Mouse (Mus musculus) MN1 (cell line): ENCODE results near the gene Apoa1.
A peak's percentile ranks its signal among the peaks of the same experiment; 100 is the strongest.

ENCODE experiments used
- DNase-seq: peaks from one replicate; pipeline ENCODE4 v3.0.0-alpha.2; 2016; ENCODE audit warnings: low spot score

The Apoa1 gene

GRCm38 (mm10) chr9:46228491-46228890 is at the start of gene Apoa1:
TSS of gene Apoa1 (plus strand) at chr9:46228580.
- DNase-seq: no peak

GRCm38 (mm10) chr9:46178595-46178994 is 49.8 kb upstream of the Apoa1 start:
- DNase-seq: peak; percentile 29

GRCm38 (mm10) chr9:46181297-46181696 is 47.1 kb upstream of the Apoa1 start:
- no peak for DNase-seq

- no peak for DNase-seq
These were observed 43.8 kb upstream of the Apoa1 start for GRCm38 (mm10) chr9:46184542-46184941.

- DNase-seq: peak; percentile 10
These were observed 43.2 kb upstream of the Apoa1 start for GRCm38 (mm10) chr9:46185191-46185590.

GRCm38 (mm10) chr9:46186387-46186786 is 42.0 kb upstream of the Apoa1 start:
- DNase-seq: no peak

- no peak for DNase-seq
These were observed 40.0 kb upstream of the Apoa1 start for GRCm38 (mm10) chr9:46188370-46188769.

- no peak for DNase-seq
These were observed 39.4 kb upstream of the Apoa1 start for GRCm38 (mm10) chr9:46188956-46189355.

- no peak for DNase-seq
These were observed 39.0 kb upstream of the Apoa1 start for GRCm38 (mm10) chr9:46189381-46189780.

- DNase-seq: no peak
These were observed 37.1 kb upstream of the Apoa1 start for GRCm38 (mm10) chr9:46191234-46191633.

GRCm38 (mm10) chr9:46191644-46192043 is 36.7 kb upstream of the Apoa1 start:
- peak; percentile 70 for DNase-seq

- DNase-seq: no peak
These were observed 35.7 kb upstream of the Apoa1 start for GRCm38 (mm10) chr9:46192642-46193041.

- no peak for DNase-seq
These were observed 33.6 kb upstream of the Apoa1 start for GRCm38 (mm10) chr9:46194809-46195208.

GRCm38 (mm10) chr9:46196699-46197169 is 31.6 kb upstream of the Apoa1 start:
- DNase-seq: no peak

- no peak for DNase-seq
These were observed 29.9 kb upstream of the Apoa1 start for GRCm38 (mm10) chr9:46198461-46198860.

- DNase-seq: no peak
These were observed 29.4 kb upstream of the Apoa1 start for GRCm38 (mm10) chr9:46198936-46199335.

- no peak for DNase-seq
These were observed 28.8 kb upstream of the Apoa1 start for GRCm38 (mm10) chr9:46199609-46200008.

GRCm38 (mm10) chr9:46206834-46207500 is 21.4 kb upstream of the Apoa1 start:
- no peak for DNase-seq

GRCm38 (mm10) chr9:46207501-46207869 is 20.9 kb upstream of the Apoa1 start:
- no peak for DNase-seq

GRCm38 (mm10) chr9:46208401-46208974 is 19.9 kb upstream of the Apoa1 start:
- no peak for DNase-seq

- DNase-seq: no peak
These were observed 17.9 kb upstream of the Apoa1 start for GRCm38 (mm10) chr9:46210473-46210872.

GRCm38 (mm10) chr9:46214276-46214675 is 14.1 kb upstream of the Apoa1 start:
- no peak for DNase-seq

GRCm38 (mm10) chr9:46214946-46215337 is 13.4 kb upstream of the Apoa1 start:
- DNase-seq: no peak
